Mouse (Mus musculus): ENCODE measurements around the gene Snapc3.

- no peak for TF ChIP-seq SMC3 (IDR thresholded peaks at IDR 0.05; ENCODE audit: low read depth, low read length)
- TF ChIP-seq GATA1 (IDR thresholded peaks at IDR 0.05; ENCODE audit: low read depth, low read length) = no peak
- TF ChIP-seq ELF1 (IDR thresholded peaks at IDR 0.05; ENCODE audit: low read depth, low read length) = no peak
- TF ChIP-seq POLR2A (IDR thresholded peaks at IDR 0.05; ENCODE audit: control insufficient read depth in 1 of 2, insufficient read depth in 1 of 2, low read depth in 1 of 2, low read length in 2 of 2, poor library complexity in 1 of 2) = no peak
- TF ChIP-seq CTCF (IDR thresholded peaks at IDR 0.05 in 2 of 3, conservative IDR thresholded peaks at IDR 0.05 in 1 of 3; ENCODE audit: control insufficient read depth in 1 of 3, insufficient read depth in 1 of 3, low read depth in 2 of 3, low read length in 3 of 3, poor library complexity in 1 of 3, severe bottlenecking in 1 of 3) = no peak
Observed at GRCm38 (mm10) chr4:83514183-83514582, 96.7 kb downstream of the Snapc3 start.
